In the genomic region with DNA sequence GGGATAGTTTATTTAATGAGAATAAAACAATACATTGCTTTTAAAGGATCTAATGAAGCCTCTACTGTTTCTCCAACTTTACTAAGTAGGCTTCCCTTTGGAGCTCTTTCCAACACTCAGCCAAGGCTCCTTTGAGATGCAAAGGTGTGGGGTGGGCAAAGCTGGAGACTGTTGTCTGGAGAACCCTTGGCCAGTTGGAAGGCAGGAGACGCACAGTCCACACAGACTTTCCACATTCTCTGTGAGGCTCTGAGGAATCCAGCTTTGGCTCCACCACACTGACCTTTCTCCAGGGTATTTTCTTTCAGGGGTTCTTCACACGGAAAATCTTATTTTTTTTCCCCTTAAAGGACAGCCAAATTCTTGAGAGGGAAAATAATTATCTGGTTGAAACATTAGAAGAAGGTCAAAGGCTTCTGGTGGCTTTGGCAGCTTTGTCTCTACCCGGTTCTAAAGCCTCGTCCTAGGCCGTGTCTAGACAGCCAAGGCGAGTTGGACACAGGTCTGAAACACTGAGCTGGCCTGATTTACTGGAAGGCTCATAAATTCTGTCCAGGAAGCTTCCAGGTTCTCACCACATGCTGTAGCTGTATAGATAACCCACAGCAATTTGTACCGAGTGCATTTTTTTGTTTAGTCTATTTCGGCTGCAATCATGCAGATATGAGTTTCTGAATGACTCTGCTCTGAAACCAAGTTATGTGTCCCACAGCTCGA, we compare ENCODE assay signal across 8 mouse cellular contexts.
DNase-seq lines count a peak whose midpoint lies in the region; ATAC-seq and TF ChIP-seq lines count a peak whose summit lies in the region.
"Had no signal": no experiment of that assay in that cellular context is flagged by ENCODE, and none has a peak within 500 bp of the region (broad histone marks: within the 10 kb centered on the region; RNA-seq: fewer than 3 reads in every experiment).

No protein-coding gene starts in this region.

- TF ChIP-seq CTCF in testis, adult 2 months (IDR thresholded peaks at IDR 0.05; ENCODE audit: control insufficient read depth, insufficient read depth, insufficient replicate concordance, low read depth, low read length) = no peak

- DNase-seq in testis, postnatal 14 days (ENCODE audit: low spot score) = no peak
- peak; percentile 36 to 57 for DNase-seq in heart, adult 9 months (ENCODE audit: low spot score in 2 of 2)
- DNase-seq in kidney, postnatal 4 days = peak; percentile 37 to 43
- no peak for DNase-seq in frontal cortex, postnatal 14 days (ENCODE audit: low spot score in 2 of 2)
- no peak for DNase-seq in natural killer cell, adult 2 months (ENCODE audit: low spot score in 2 of 2)

- no peaks in the 10 kb centered on the region for H3K27me3 ChIP-seq in testis, adult 2 months (ENCODE audit: control insufficient read depth, insufficient read depth, low read length)
- H3K27me3 ChIP-seq: hindbrain, embryonic 15.5 days had no signal

- no peak overlapping the region for H3K4me3 ChIP-seq in testis, adult 2 months (ENCODE audit: control insufficient read depth, low read depth, low read length)
- H3K4me3 ChIP-seq: hindbrain, embryonic 15.5 days had no signal

- H3K36me3 ChIP-seq in testis, adult 2 months (ENCODE audit: control insufficient read depth, insufficient read depth, low read length) = no peaks in the 10 kb centered on the region
- H3K36me3 ChIP-seq: hindbrain, embryonic 15.5 days had no signal

- no peaks in the 10 kb centered on the region for H3K4me1 ChIP-seq in testis, adult 2 months (ENCODE audit: control insufficient read depth, insufficient read depth, low read length)
- H3K4me1 ChIP-seq: hindbrain, embryonic 15.5 days had no signal

- peak overlapping the region; percentile 21; the same call in 1 of the 2 replicates for H3K27ac ChIP-seq in testis, adult 2 months (ENCODE audit: control insufficient read depth, insufficient read depth, low read depth, low read length)
- H3K27ac ChIP-seq: hindbrain, embryonic 15.5 days had no signal

- no peak for TF ChIP-seq POLR2A in testis, adult 2 months (IDR thresholded peaks at IDR 0.05; ENCODE audit: control insufficient read depth, low read depth, low read length)

- no peak for ATAC-seq in erythroid progenitor cell, adult 5-6 weeks (replicated peaks; ENCODE audit: low FRiP score, poor library complexity, severe bottlenecking)

Comparison
In these comparisons a context has a peak if more than half of its experiments do, and no peak if none do; other contexts are left out.
1. DNase-seq: peak in heart, adult 9 months (2 of 2) and kidney, postnatal 4 days (2 of 2); none in testis, postnatal 14 days (single experiment), frontal cortex, postnatal 14 days (0 of 2) and natural killer cell, adult 2 months (0 of 2).